Mouse (Mus musculus): ENCODE results near the gene Txnrd1. TPM values are rescaled to one million over a fixed set of nuclear protein-coding genes. Genes with fewer than 3 reads are reported as not detected.

The Txnrd1 gene
- polyA plus RNA-seq (2016; fragmentation: Nextera tagmentation; extraction: Ambion mirVana), result 154 and 166 TPM in 2 replicates

DNA sequence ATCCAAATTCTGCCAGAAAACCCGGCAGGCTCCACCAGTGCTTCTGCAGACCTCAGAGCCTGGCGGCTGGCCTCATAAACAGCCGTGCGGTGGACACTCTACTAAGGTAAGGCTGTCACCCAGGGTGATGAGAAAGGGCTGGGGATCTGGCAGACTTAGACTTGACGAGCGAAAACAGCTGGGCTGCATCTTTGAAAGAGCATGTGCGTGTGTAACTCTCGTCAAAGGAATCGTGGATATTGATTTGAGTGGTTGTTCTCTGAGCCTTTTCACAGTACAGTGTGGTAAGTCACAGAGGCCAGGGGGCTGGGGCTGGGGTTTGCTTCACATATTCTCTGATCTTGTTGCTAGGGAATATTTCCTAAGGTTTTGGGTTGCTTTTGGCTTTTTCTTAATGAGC lies at the start of gene Txnrd1:
Gene Txnrd1 (plus strand): TSS at position 26 of the 400 bp plus-strand sequence.
- Histone ChIP-seq H3K27me3 (replicated peaks) (no peaks in the 10 kb centered on the region), H3K36me3 (no peaks in the 10 kb centered on the region), H3K4me2 (replicated peaks) (no peak within 1 kb of the TSS), H3K9me3 (no peaks in the 10 kb centered on the region; the same call in 1 of the 2 replicates), H3K27ac (no peak within 1 kb of the TSS), H3K4me3 (no peak within 1 kb of the TSS), H3K4me1 (no peaks in the 10 kb centered on the region), H3K9ac (no peak within 1 kb of the TSS)
- ATAC-seq (ENCODE audit: low FRiP score, low read depth), result no peak
- WGBS, result 69% methylated on average over 9 of the region's 9 CpGs

DNA sequence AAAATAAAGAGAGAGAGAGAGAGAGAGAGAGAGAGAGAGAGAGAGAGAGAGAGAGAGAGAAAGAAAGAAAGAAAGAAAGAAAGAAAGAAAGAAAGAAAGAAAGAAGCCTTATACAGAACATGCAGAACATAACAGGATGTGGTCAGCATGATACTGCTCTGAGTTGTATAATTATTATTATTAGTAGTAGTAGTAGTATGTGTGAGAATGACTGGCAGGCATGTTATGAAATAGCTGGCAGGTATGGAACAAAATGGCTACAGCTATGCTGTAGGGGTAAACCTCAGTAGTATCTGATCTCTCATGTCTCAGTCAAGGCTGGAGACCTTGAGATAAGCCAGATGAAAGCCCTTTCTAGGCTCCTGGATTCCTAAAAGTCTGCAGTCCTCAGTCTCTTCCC lies 44.6 kb upstream of the Txnrd1 start:
- Histone ChIP-seq H3K4me2 (replicated peaks) (no peak overlapping the region), H3K27ac (no peak overlapping the region), H3K9me3 (no peaks in the 10 kb centered on the region), H3K27me3 (replicated peaks) (no peaks in the 10 kb centered on the region), H3K36me3 (no peaks in the 10 kb centered on the region), H3K4me1 (no peaks in the 10 kb centered on the region), H3K9ac (no peak overlapping the region), H3K4me3 (no peak overlapping the region)
- ATAC-seq (ENCODE audit: low FRiP score, low read depth), result no peak

GRCm38 (mm10) chr10:82790504-82790903 lies 43.2 kb upstream of the Txnrd1 start:
- Histone ChIP-seq H3K9ac (no peak overlapping the region), H3K36me3 (no peaks in the 10 kb centered on the region), H3K9me3 (no peaks in the 10 kb centered on the region), H3K27ac (no peak overlapping the region), H3K4me3 (no peak overlapping the region), H3K4me1 (no peaks in the 10 kb centered on the region), H3K27me3 (replicated peaks) (no peaks in the 10 kb centered on the region), H3K4me2 (replicated peaks) (no peak overlapping the region)
- WGBS, result 93% methylated on average over 5 of the region's 5 CpGs
- no peak for ATAC-seq (ENCODE audit: low FRiP score, low read depth)

DNA sequence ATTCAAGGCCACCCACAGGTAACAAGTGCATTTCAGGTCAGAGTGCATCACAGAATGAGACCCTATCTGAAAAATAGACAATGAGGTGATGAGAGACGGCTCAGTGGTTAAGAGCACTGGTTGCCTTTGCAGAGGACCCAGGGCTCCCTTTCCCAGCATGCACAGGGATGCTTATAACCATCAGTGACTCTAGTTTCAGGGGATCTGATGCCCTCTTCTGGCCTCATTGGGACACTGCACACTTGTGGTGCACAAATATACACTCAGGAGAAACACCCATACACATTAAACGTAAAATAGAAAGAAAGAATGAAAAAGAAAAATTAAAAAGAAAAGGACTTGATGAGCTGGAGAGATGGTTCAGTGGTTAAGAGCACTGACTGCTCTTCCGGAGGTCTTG lies 42.0 kb upstream of the Txnrd1 start:
- no peak overlapping the region for H3K27ac ChIP-seq
- H3K4me1 ChIP-seq, result no peaks in the 10 kb centered on the region
- no peaks in the 10 kb centered on the region for H3K36me3 ChIP-seq
- no peaks in the 10 kb centered on the region for H3K27me3 ChIP-seq (replicated peaks)
- WGBS, result 95% methylated on average over 3 of the region's 3 CpGs
- H3K9me3 ChIP-seq, result no peaks in the 10 kb centered on the region
- H3K9ac ChIP-seq, result no peak overlapping the region
- ATAC-seq (ENCODE audit: low FRiP score, low read depth), result no peak
- no peak overlapping the region for H3K4me3 ChIP-seq
- H3K4me2 ChIP-seq (replicated peaks), result no peak overlapping the region

DNA sequence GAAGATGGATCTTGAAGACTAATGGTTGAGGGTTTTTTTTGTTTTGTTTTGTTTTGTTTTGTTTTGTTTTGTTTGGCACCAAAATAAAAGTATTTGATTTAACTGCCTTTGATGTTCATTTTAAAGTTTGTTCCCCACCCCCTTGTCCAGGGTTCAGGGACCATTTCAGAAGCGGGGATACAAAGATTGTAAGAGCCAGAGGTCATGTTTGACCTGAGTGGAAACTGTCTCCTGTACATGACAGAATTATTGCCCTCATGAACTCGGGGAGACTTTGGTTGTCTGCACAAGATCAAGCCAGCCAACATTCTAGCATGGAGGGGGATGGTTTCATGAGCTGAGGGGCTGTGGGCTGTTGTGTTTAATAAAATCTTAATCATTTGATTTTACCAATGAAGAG lies 41.4 kb upstream of the Txnrd1 start:
- H3K27me3 ChIP-seq (replicated peaks), result no peaks in the 10 kb centered on the region
- no peak overlapping the region for H3K27ac ChIP-seq
- no peak overlapping the region for H3K4me3 ChIP-seq
- no peaks in the 10 kb centered on the region for H3K9me3 ChIP-seq
- no peaks in the 10 kb centered on the region for H3K36me3 ChIP-seq
- 62% methylated on average over 2 of the region's 2 CpGs for WGBS
- no peak overlapping the region for H3K4me2 ChIP-seq (replicated peaks)
- no peak overlapping the region for H3K9ac ChIP-seq
- no peaks in the 10 kb centered on the region for H3K4me1 ChIP-seq
- no peak for ATAC-seq (ENCODE audit: low FRiP score, low read depth)

GRCm38 (mm10) chr10:82795071-82795731 lies 38.5 kb upstream of the Txnrd1 start:
- H3K27me3 ChIP-seq (replicated peaks), result no peaks in the 10 kb centered on the region
- no peak for ATAC-seq (ENCODE audit: low FRiP score, low read depth)
- H3K36me3 ChIP-seq, result no peaks in the 10 kb centered on the region
- H3K9ac ChIP-seq, result no peak overlapping the region
- H3K4me2 ChIP-seq (replicated peaks), result no peak overlapping the region; the same call in 1 of the 2 replicates
- H3K27ac ChIP-seq, result no peak overlapping the region
- H3K9me3 ChIP-seq, result no peaks in the 10 kb centered on the region
- H3K4me3 ChIP-seq, result no peak overlapping the region
- no peaks in the 10 kb centered on the region for H3K4me1 ChIP-seq
- WGBS, result 57% methylated on average over 15 of the region's 15 CpGs

DNA sequence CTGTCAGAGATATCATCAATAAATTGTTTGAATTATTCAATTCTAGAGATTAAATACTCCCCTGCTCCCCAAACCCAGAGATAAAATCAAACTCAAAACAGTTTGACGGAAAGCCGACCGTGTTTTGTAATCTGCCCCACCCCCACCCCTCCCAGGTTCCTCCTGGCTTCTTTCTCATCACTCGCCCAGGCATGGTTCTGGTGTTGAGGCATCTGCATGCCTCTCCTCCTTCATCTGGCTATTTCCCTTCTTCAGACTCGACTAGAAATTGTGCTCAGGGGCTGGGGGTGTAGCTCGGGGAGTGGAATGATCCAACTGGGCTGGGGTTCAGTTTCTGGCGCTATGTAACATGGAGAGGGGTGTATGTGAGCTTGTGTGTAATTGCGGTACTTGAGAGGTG lies 38.0 kb upstream of the Txnrd1 start:
- 57% methylated on average over 8 of the region's 8 CpGs for WGBS
- no peak for ATAC-seq (ENCODE audit: low FRiP score, low read depth)

GRCm38 (mm10) chr10:82796471-82797118 lies 37.2 kb upstream of the Txnrd1 start:
- Histone ChIP-seq H3K27me3 (replicated peaks) (no peaks in the 10 kb centered on the region), H3K27ac (no peak overlapping the region)
- WGBS, result 51% methylated on average over 12 of the region's 12 CpGs

More for the DNA sequence above, 38.0 kb upstream of the Txnrd1 start:
- Histone ChIP-seq H3K9me3 (no peaks in the 10 kb centered on the region), H3K4me3 (no peak overlapping the region), H3K27me3 (replicated peaks) (no peaks in the 10 kb centered on the region), H3K4me1 (no peaks in the 10 kb centered on the region), H3K4me2 (replicated peaks) (no peak overlapping the region; the same call in 1 of the 2 replicates), H3K27ac (no peak overlapping the region), H3K36me3 (no peaks in the 10 kb centered on the region), H3K9ac (no peak overlapping the region)

GRCm38 (mm10) chr10:82797119-82797491 lies 36.6 kb upstream of the Txnrd1 start:
- Histone ChIP-seq H3K27ac (no peak overlapping the region), H3K27me3 (replicated peaks) (no peaks in the 10 kb centered on the region), H3K9ac (no peak overlapping the region), H3K36me3 (no peaks in the 10 kb centered on the region), H3K9me3 (no peaks in the 10 kb centered on the region), H3K4me2 (replicated peaks) (no peak overlapping the region), H3K4me3 (no peak overlapping the region), H3K4me1 (no peaks in the 10 kb centered on the region)
- 84% methylated on average over 4 of the region's 4 CpGs for WGBS
- ATAC-seq (ENCODE audit: low FRiP score, low read depth), result no peak

More at GRCm38 (mm10) chr10:82796471-82797118, 37.2 kb upstream of the Txnrd1 start:
- no peaks in the 10 kb centered on the region for H3K4me1 ChIP-seq
- no peak overlapping the region for H3K4me2 ChIP-seq (replicated peaks)
- H3K9me3 ChIP-seq, result no peaks in the 10 kb centered on the region
- no peaks in the 10 kb centered on the region for H3K36me3 ChIP-seq
- no peak overlapping the region for H3K9ac ChIP-seq
- no peak for ATAC-seq (ENCODE audit: low FRiP score, low read depth)
- no peak overlapping the region for H3K4me3 ChIP-seq

DNA sequence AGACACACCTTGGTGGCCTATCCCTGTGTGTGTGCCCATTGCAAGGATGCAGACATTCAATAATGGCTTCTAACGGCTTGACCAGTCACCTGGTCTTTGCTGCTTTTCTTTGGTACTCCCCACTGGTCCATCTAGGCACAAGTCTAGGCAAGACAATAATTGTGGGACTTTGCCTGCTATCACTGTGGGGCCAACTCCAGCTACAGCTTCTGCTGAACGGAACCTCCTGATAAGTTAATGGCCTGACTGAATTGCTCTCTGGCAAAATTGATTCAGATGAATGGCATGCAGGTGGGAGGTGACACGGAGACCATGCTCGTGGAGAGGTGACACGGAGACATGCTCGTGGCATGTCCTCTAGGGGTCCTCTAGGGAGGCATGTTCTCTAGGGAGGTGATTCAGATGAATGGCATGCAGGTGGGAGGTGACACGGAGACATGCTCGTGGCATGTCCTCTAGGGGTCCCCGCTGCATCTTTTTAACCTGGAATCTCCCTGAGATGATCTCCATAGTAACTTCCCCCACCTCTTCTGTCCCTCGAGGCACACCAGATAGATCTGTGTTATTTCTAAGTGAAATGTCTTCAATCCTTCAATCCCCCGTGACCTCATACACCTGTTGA lies 35.3 kb upstream of the Txnrd1 start:
- no peaks in the 10 kb centered on the region for H3K9me3 ChIP-seq
- H3K4me3 ChIP-seq, result no peak overlapping the region
- no peaks in the 10 kb centered on the region for H3K27me3 ChIP-seq (replicated peaks)
- no peak overlapping the region for H3K9ac ChIP-seq
- no peaks in the 10 kb centered on the region for H3K4me1 ChIP-seq
- H3K27ac ChIP-seq, result no peak overlapping the region
- 66% methylated on average over 11 of the region's 11 CpGs for WGBS
- H3K4me2 ChIP-seq (replicated peaks), result no peak overlapping the region
- H3K36me3 ChIP-seq, result no peaks in the 10 kb centered on the region
- no peak for ATAC-seq (ENCODE audit: low FRiP score, low read depth)

- WGBS, result 81% methylated on average over 5 of the region's 5 CpGs
These were observed 33.7 kb upstream of the Txnrd1 start for GRCm38 (mm10) chr10:82800094-82800493.

GRCm38 (mm10) chr10:82804396-82804795 lies 29.4 kb upstream of the Txnrd1 start:
- H3K9me3 ChIP-seq, result no peaks in the 10 kb centered on the region
- H3K4me1 ChIP-seq, result 0 out of 2 replicates have a peak, but pooled peaks cover 7% of the 10 kb centered on the region
- no peaks in the 10 kb centered on the region for H3K27me3 ChIP-seq (replicated peaks)
- 56% methylated on average over 3 of the region's 3 CpGs for WGBS
- no peak overlapping the region for H3K27ac ChIP-seq
- ATAC-seq (ENCODE audit: low FRiP score, low read depth), result no peak
- H3K9ac ChIP-seq, result no peak overlapping the region
- H3K36me3 ChIP-seq, result no peaks in the 10 kb centered on the region
- H3K4me2 ChIP-seq (replicated peaks), result no peak overlapping the region
- H3K4me3 ChIP-seq, result no peak overlapping the region

More at GRCm38 (mm10) chr10:82800094-82800493, 33.7 kb upstream of the Txnrd1 start:
- no peaks in the 10 kb centered on the region for H3K9me3 ChIP-seq
- H3K36me3 ChIP-seq, result no peaks in the 10 kb centered on the region
- H3K4me1 ChIP-seq, result 0 out of 2 replicates have a peak, but pooled peaks cover 4% of the 10 kb centered on the region
- no peak overlapping the region for H3K4me2 ChIP-seq (replicated peaks)
- no peak overlapping the region for H3K27ac ChIP-seq
- H3K9ac ChIP-seq, result no peak overlapping the region
- H3K4me3 ChIP-seq, result no peak overlapping the region
- ATAC-seq (ENCODE audit: low FRiP score, low read depth), result no peak
- no peaks in the 10 kb centered on the region for H3K27me3 ChIP-seq (replicated peaks)
